Mouse (Mus musculus) hindbrain, embryonic 12.5 days (tissue): Measurements from ENCODE around the gene Macrod1. TPM values are rescaled to one million over a fixed set of nuclear protein-coding genes. Genes with fewer than 3 reads are reported as not detected.

Source experiments
- ATAC-seq: fragments of 200-750 bp; cut with Nextera tagmentation; 2 replicates; pipeline ENCODE4 v1.8.0; 2017; ENCODE audit warnings: moderate TSS enrichment; ENCODE audit not compliant: low FRiP score
- H3K27ac ChIP-seq: fragments of 300-500 bp; sonication (generic); 2 replicates; pipeline ENCODE4 v1.5.1; 2016; ENCODE audit warnings: mild to moderate bottlenecking
- H3K27me3 ChIP-seq: fragments of 300-500 bp; sonication (generic); 2 replicates; pipeline ENCODE4 v1.6.1; 2016; ENCODE audit warnings: mild to moderate bottlenecking
- H3K36me3 ChIP-seq: fragments of 300-500 bp; sonication (generic); 2 replicates; pipeline ENCODE4 v1.6.1; 2016; ENCODE audit warnings: mild to moderate bottlenecking
- H3K4me1 ChIP-seq: fragments of 300-500 bp; sonication (generic); 2 replicates; pipeline ENCODE4 v1.6.1; 2016
- H3K4me2 ChIP-seq: fragments of 300-500 bp; sonication (generic); replicated peaks from 2 replicates; pipeline ENCODE4 v1.6.1; 2016; ENCODE audit warnings: mild to moderate bottlenecking
- H3K4me3 ChIP-seq: fragments of 300-500 bp; sonication (generic); 2 replicates; pipeline ENCODE4 v1.5.1; 2016; ENCODE audit warnings: mild to moderate bottlenecking
- H3K9ac ChIP-seq: fragments of 300-500 bp; sonication (generic); 2 replicates; pipeline ENCODE4 v1.6.1; 2016; ENCODE audit warnings: mild to moderate bottlenecking, moderate library complexity
- H3K9me3 ChIP-seq: fragments of 300-500 bp; sonication (generic); replicated peaks from 2 replicates; pipeline ENCODE4 v1.6.1; 2016; ENCODE audit warnings: mild to moderate bottlenecking
- WGBS: fragments of 180-500 bp; shearing (Covaris S2); methylation state at CpG from one replicate; pipeline ENCODE4 v1.1.7; 2016; 5-methylcytosine and 5-hydroxymethylcytosine counted together
- polyA plus RNA-seq: library from polyadenylated mRNA; unstranded; fragments of >200 nt; fragmentation: Nextera tagmentation; extraction: Ambion mirVana; gene quantifications from 2 replicates; pipeline ENCODE4 v1.2.1, GENCODE M21; 2016

Macrod1 gene
- polyA plus RNA-seq, 1 experiment from 2014 or later: 5.6 TPM

DNA sequence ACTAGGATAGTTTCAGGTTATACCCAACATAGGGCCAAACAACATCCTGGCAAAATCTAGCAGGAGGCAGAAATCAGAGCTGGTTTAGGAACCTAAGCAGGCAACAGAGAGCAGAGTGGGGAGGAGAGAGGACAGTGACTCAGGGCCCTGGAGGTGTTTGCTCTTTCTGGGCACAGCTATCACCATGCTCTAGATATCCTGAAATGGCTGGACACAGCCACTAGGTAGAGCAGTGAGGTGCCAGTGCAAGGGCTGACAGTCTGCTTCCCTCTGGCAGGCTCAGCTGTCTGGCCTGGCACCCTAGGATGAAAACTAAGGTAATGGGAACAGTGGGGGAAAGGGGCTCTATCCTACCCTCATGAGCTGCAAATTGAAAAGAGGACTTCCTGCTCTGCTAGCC, 166.9 kb downstream of the Macrod1 start:
- H3K27me3 ChIP-seq: no peaks in the 10 kb centered on the region
- peaks cover 27% of the 10 kb centered on the region for H3K36me3 ChIP-seq
- no peak overlapping the region for H3K9ac ChIP-seq
- H3K4me1 ChIP-seq: no peaks in the 10 kb centered on the region
- no peak overlapping the region for H3K4me2 ChIP-seq
- H3K27ac ChIP-seq: no peak overlapping the region
- H3K4me3 ChIP-seq: no peak overlapping the region
- ATAC-seq: no peak
- no peaks in the 10 kb centered on the region for H3K9me3 ChIP-seq

DNA sequence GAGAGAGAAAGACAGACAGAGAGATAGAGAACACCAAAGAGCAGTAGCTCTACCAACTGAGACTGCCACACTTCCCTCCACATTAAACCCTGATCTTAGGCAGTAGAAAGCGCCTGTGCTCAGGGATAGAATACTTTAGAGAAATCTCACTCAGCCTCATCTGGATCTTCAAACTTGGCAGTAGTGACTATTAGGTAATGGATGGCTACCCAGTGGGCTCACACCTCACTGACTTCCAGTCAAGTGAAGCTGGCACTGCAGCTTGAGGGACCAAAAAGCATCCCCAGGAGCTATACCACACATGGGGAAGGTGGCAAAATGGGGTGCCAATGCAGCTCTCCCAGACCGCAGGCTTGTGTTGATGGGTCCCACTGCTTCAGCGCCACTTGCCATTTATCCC, 167.6 kb downstream of the Macrod1 start:
- no peaks in the 10 kb centered on the region for H3K27me3 ChIP-seq
- ATAC-seq: no peak
- H3K36me3 ChIP-seq: peaks cover 34% of the 10 kb centered on the region
- no peak overlapping the region for H3K9ac ChIP-seq
- H3K4me3 ChIP-seq: no peak overlapping the region
- WGBS: 91% methylated on average over 3 of the region's 3 CpGs
- H3K27ac ChIP-seq: no peak overlapping the region
- H3K9me3 ChIP-seq: no peaks in the 10 kb centered on the region
- H3K4me1 ChIP-seq: no peaks in the 10 kb centered on the region
- no peak overlapping the region for H3K4me2 ChIP-seq

DNA sequence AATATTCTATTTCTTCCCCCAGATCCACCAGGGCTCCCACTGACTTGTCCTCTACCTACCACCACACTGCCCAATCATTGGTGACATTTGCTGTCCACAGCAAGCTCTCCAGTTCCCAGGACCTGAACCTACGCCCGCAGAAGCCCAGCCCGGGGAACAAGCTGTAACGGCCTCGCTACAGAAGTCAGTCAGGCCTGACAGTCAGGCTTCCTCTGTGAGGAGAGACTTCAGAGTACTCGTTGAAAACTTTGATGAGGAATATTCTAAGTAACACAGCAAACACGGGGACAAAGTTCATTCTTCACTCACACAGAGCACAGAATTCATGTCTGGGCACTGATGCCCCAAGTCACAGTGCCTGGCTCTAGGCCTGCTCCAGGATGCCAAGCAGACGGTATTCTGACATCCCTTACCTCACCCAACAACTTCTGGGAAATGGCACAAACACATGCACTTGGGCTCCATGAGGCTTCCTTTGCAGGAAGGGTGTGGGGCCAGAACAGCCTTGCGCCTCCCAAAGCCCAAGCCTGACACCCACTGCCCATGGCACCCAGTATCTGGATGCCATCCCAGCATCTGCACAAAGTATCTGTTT, 168.6 kb downstream of the Macrod1 start:
- no peak overlapping the region for H3K4me3 ChIP-seq
- H3K4me1 ChIP-seq: no peaks in the 10 kb centered on the region
- H3K27ac ChIP-seq: no peak overlapping the region
- no peaks in the 10 kb centered on the region for H3K9me3 ChIP-seq
- H3K36me3 ChIP-seq: peaks cover 44% of the 10 kb centered on the region
- H3K27me3 ChIP-seq: no peaks in the 10 kb centered on the region
- no peak overlapping the region for H3K4me2 ChIP-seq
- ATAC-seq: no peak
- WGBS: 87% methylated on average over 9 of the region's 9 CpGs
- H3K9ac ChIP-seq: no peak overlapping the region; the same call in 1 of the 2 replicates

DNA sequence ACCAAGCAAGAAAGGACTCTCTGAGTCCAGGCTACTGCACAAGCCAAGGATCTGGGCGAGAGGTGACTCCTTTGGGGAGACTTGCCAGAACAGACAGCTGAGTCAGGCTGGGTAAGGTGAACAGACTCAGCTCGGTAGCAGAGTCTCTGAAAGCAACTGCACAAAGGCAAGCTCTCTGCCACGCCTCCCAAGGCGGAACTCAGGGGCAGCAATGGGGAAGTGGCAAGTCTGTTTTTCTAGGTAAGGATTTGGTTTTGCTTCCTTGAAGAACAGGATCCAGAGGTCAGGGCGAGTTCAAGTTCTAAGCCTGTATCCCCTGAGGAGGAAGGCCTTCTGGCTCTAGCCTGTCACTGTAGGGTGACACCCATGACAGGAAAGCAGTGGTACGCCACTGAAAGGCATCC, 169.9 kb downstream of the Macrod1 start:
- H3K36me3 ChIP-seq: peaks cover 56% of the 10 kb centered on the region
- H3K4me1 ChIP-seq: no peaks in the 10 kb centered on the region
- H3K27ac ChIP-seq: no peak overlapping the region
- no peak overlapping the region for H3K4me2 ChIP-seq
- H3K9me3 ChIP-seq: no peaks in the 10 kb centered on the region
- no peak overlapping the region for H3K9ac ChIP-seq
- 78% methylated on average over 6 of the region's 6 CpGs for WGBS
- H3K4me3 ChIP-seq: no peak overlapping the region
- no peaks in the 10 kb centered on the region for H3K27me3 ChIP-seq
- no peak for ATAC-seq

DNA sequence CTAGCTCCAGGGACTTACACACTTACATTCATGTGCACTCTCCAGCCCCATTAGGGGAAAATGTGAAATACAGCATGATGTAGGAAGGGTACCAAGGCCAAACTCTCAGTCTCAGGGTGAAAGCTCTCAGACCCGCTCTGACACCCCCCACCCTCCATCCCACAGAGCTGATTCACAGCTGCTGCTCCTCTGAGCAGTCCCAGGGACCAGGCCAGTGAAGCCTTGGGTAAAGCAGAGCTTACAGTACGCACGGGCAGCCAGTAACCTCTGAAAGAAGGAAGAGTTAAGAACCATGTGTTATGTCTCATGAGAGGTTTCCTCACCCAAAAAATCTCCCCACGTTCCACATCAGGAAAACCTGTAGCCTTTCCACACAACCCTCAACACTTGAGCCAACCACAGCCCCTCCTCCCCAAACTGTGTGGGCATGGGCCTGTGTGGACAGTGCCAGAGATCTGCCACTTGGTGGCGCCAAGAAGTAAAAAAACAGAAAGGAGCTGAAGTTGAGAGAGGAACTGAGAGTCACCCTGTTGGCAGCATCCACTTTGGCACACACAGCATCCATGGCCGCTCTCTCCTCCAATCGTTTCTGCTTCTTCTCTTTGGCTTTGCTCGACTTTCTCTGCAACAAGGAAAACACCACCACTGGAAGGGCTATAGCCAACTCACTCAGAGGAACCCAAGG, 178.1 kb downstream of the Macrod1 start:
- peaks cover 33% of the 10 kb centered on the region for H3K36me3 ChIP-seq
- no peak overlapping the region for H3K4me3 ChIP-seq
- no peak overlapping the region for H3K4me2 ChIP-seq
- H3K4me1 ChIP-seq: peaks cover under 1% of the 10 kb centered on the region
- H3K9me3 ChIP-seq: no peaks in the 10 kb centered on the region
- WGBS: 64% methylated on average over 8 of the region's 8 CpGs
- H3K9ac ChIP-seq: no peak overlapping the region
- no peak overlapping the region for H3K27ac ChIP-seq
- ATAC-seq: peak; percentile 74
- H3K27me3 ChIP-seq: no peaks in the 10 kb centered on the region

DNA sequence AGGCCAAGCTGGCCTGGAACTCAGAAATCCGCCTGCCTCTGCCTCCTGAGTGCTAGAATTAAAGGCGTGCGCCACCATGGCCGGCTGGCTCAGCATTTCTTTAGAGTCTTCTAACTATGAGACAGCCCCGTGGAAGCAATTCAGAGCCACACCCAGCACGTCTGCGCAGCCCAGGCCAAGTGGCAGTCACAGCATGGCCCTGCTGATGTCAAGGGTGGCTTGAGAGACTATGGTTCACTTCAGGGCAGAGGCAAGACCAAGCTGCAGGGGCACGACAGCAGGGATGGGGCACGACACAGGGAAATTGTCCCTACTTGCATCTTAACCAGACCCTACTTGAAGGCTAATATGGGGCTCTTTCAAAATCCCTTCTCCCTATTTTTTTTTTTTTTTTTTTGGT, 178.9 kb downstream of the Macrod1 start:
- Histone ChIP-seq H3K36me3 (peaks cover 25% of the 10 kb centered on the region), H3K27me3 (no peaks in the 10 kb centered on the region), H3K27ac (no peak overlapping the region), H3K4me3 (no peak overlapping the region), H3K4me2 (no peak overlapping the region), H3K9me3 (no peaks in the 10 kb centered on the region), H3K4me1 (peaks cover 8% of the 10 kb centered on the region), H3K9ac (no peak overlapping the region)
- WGBS: 95% methylated on average over 9 of the region's 9 CpGs
- ATAC-seq: no peak

DNA sequence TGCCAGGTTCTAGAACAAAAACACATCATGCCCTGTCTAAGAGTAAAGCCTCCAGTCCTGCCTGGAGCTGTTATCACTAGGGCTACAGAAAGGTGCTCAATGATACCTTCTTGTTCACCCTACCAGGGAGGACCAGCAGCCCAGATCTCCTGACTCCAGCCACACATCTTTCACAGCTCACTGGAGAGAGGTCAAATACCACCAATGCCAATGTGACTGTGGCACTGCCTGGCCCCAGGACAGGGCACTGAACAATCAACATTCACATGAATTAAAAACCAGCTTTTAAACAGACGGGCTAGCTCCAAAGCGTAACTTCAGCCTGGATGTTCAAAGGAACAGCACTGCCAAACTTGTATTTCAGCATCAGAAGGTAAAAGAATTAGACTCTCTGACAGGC, 179.4 kb downstream of the Macrod1 start:
- Histone ChIP-seq H3K9me3 (no peaks in the 10 kb centered on the region), H3K27ac (no peak overlapping the region), H3K36me3 (peaks cover 21% of the 10 kb centered on the region), H3K4me1 (peaks cover 8% of the 10 kb centered on the region), H3K4me2 (no peak overlapping the region), H3K9ac (no peak overlapping the region), H3K4me3 (no peak overlapping the region), H3K27me3 (no peaks in the 10 kb centered on the region)
- 95% methylated on average over 2 of the region's 2 CpGs for WGBS
- no peak for ATAC-seq

GRCm38 (mm10) chr19:7236742-7237141, 180.1 kb downstream of the Macrod1 start:
- no peak for ATAC-seq
- Histone ChIP-seq H3K9me3 (no peaks in the 10 kb centered on the region), H3K9ac (no peak overlapping the region), H3K4me1 (peaks cover 13% of the 10 kb centered on the region), H3K27me3 (no peaks in the 10 kb centered on the region), H3K4me2 (no peak overlapping the region), H3K4me3 (no peak overlapping the region), H3K36me3 (peaks cover 15% of the 10 kb centered on the region), H3K27ac (no peak overlapping the region)
- WGBS: 78% methylated on average over 4 of the region's 4 CpGs

DNA sequence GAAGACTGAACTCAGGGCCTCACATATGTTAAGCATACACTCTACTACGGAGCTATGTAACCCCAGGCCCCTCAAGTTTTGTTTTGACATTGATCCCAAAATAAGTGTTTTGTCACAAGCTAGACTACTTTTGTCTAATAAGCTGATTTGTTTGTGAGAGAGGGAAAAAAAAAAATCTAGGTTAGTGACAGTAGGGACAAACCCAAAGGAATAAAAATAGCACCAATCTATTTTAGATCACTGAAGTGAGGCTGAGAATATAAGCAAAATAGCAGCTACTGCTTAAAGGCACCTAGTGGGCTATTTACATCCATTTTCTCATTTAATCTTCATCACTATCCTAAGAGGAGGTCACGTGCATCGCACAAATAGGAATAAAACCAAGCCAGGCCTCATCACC, 183.0 kb downstream of the Macrod1 start:
- Histone ChIP-seq H3K27ac (no peak overlapping the region), H3K9ac (peak overlapping the region; percentile 83; the same call in 1 of the 2 replicates), H3K4me1 (peaks cover 13% of the 10 kb centered on the region), H3K36me3 (0 out of 2 replicates have a peak, but pooled peaks cover 4% of the 10 kb centered on the region), H3K4me2 (peak overlapping the region; percentile 87), H3K27me3 (peaks cover 3% of the 10 kb centered on the region; the same call in 1 of the 2 replicates), H3K9me3 (no peaks in the 10 kb centered on the region), H3K4me3 (peak overlapping the region; percentile 73; the same call in 1 of the 2 replicates)
- WGBS: 91% methylated on average over 3 of the region's 3 CpGs
- no peak for ATAC-seq

- WGBS: 4% methylated on average over 13 of the region's 13 CpGs
- H3K36me3 ChIP-seq: 0 out of 2 replicates have a peak, but pooled peaks cover 4% of the 10 kb centered on the region
- peak overlapping the region; percentile 73 for H3K4me3 ChIP-seq
- peak overlapping the region; percentile 88 for H3K27ac ChIP-seq
- no peaks in the 10 kb centered on the region for H3K9me3 ChIP-seq
- peak overlapping the region; percentile 87 for H3K4me2 ChIP-seq
- H3K4me1 ChIP-seq: peaks cover 13% of the 10 kb centered on the region
- H3K9ac ChIP-seq: peak overlapping the region; percentile 83
- H3K27me3 ChIP-seq: peaks cover 3% of the 10 kb centered on the region; the same call in 1 of the 2 replicates
- no peak for ATAC-seq
These were observed 183.7 kb downstream of the Macrod1 start for GRCm38 (mm10) chr19:7240291-7240690.

- peak within 1 kb of the TSS; percentile 88 for H3K27ac ChIP-seq
- H3K9me3 ChIP-seq: no peaks in the 10 kb centered on the region
- H3K36me3 ChIP-seq: 0 out of 2 replicates have a peak, but pooled peaks cover 4% of the 10 kb centered on the region
- peaks cover 13% of the 10 kb centered on the region for H3K4me1 ChIP-seq
- peaks cover 3% of the 10 kb centered on the region; the same call in 1 of the 2 replicates for H3K27me3 ChIP-seq
- WGBS: under 1% methylated on average over 80 of the region's 80 CpGs
- ATAC-seq: peak; percentile 96
- peak within 1 kb of the TSS; percentile 87 for H3K4me2 ChIP-seq
- peak within 1 kb of the TSS; percentile 73 for H3K4me3 ChIP-seq
- peak within 1 kb of the TSS; percentile 83 for H3K9ac ChIP-seq
These were observed 184.4 kb downstream of the Macrod1 start, which contains the start of gene Naa40 for GRCm38 (mm10) chr19:7240782-7241690. TSS of gene Naa40 (minus strand) at chr19:7241183.

DNA sequence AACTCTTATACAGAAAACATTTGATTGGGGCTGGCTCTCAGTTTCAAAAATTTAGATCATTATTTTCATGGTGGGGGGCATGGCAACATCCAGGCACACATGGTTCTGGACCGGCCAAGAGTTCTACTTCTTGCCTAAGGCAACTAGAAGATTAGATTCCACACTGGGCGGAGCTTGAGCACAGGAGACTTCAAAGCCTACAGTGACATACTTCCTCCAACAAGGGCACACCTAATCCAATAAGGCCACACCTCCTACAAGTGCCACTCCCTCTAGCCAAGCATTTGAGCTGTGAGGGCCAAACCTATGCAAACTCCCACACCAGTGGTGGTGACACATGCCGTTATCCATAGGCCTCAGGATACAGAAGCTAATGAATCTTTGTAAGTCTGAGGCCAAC, 189.4 kb downstream of the Macrod1 start:
- Histone ChIP-seq H3K27ac (no peak overlapping the region), H3K4me1 (peaks cover 4% of the 10 kb centered on the region), H3K36me3 (no peaks in the 10 kb centered on the region), H3K9ac (no peak overlapping the region), H3K4me3 (no peak overlapping the region), H3K4me2 (no peak overlapping the region), H3K9me3 (no peaks in the 10 kb centered on the region), H3K27me3 (peaks cover 3% of the 10 kb centered on the region; the same call in 1 of the 2 replicates)
- no peak for ATAC-seq
- 83% methylated on average over 3 of the region's 3 CpGs for WGBS
